Mouse (Mus musculus) brain, embryonic 18.5 days (tissue): Measurements from ENCODE around the gene Vmn2r110.

ENCODE experiments used
- DNase-seq: peaks from one replicate; pipeline ENCODE4 v3.0.0-alpha.2; 2012; ENCODE audit warnings: low read depth, low spot score

Gene Vmn2r110

DNA sequence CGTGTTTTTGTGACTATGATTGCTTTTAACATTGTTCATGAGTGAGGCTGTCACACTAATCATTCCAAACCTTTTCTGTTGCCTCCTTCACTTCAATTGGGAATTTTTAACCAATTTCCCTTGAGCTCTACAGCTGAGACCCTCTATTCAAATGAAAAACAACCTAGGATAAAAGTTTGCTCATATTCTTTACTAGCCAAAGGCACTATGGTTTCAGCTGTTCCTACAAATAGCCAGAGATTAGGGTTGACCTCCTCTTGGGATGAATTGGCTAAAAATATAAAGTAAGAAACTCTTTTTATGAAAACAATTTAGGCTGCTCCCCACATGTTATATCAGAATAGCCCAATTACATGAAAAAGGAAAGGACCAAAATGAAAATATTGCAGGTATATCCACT is at the start of gene Vmn2r110:
Vmn2r110 (minus strand) TSS at position 101 of the 400 bp plus-strand sequence.
- DNase-seq, result no peak

DNA sequence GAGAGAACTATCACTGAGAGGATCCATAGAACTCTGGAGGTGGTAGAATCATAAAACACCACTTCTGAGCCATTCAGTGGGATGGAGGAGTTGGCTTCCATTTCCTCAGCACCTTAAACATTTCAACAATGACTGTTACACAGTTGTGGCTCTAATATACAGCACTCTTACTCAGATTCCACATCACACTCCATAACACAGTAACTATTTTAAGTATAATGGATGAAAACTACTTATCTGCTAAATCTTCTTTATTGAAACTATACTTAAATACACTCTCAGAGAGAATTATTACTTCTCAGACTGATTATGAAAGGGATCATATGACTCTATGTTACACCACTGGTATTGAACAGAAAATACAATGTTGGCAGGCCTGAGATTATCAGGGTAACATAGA is 28.6 kb upstream of the Vmn2r110 start, which contains the start of gene Fpr-rs3:
Fpr-rs3 (minus strand) TSS at position 101 of the 400 bp plus-strand sequence.
- no peak for DNase-seq

DNA sequence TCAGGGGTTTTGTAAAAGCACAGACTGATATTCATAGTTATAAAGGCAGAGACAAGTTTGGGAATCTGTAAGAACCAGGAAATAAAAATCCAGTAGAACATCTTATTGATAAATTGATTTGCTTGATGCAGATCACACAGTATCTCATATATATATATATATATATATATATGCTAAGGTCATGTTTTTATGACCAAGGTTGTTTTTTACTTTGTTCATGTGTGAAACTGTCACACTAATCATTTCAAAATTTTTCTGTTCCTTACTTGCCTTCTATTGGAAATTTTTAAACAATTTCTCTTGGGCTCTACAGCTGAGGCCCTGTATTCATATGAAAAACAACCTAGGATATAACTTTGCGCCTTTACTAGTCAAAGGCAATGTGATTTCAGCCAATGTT is 31.6 kb downstream of the Vmn2r110 start, which contains the start of gene Vmn2r109:
Vmn2r109 (minus strand) TSS at position 101 of the 400 bp plus-strand sequence.
- DNase-seq, result no peak
